Mouse (Mus musculus) layer of hippocampus, adult 2 months (tissue): ENCODE measurements around the gene Padi4. TPM values are rescaled to one million over a fixed set of nuclear protein-coding genes. Genes with fewer than 3 reads are reported as not detected.
A peak's percentile ranks its signal among the peaks of the same experiment; 100 is the strongest.

Source experiments
- DNase-seq, 2 experiments: peaks; one replicate each; pipeline ENCODE4 v3.0.0; 2022; ENCODE audit warnings: low spot score in 2 of 2
- H3K27ac ChIP-seq: fragments of 200-600 bp; 2 replicates; pipeline ENCODE4 v1.8.1; 2022
- H3K4me3 ChIP-seq: fragments of 200-600 bp; 2 replicates; pipeline ENCODE4 v1.8.1; 2022; ENCODE audit warnings: mild to moderate bottlenecking
- CTCF ChIP-seq: fragments of 200-600 bp; conservative IDR thresholded peaks from 2 replicates; pipeline ENCODE4 v1.8.1; 2022; ENCODE audit warnings: antibody characterized with exemption, mild to moderate bottlenecking, moderate library complexity
- total RNA-seq, 2 experiments: library from RNA; stranded (reverse); gene quantifications; 2 replicates each; pipeline ENCODE4 v1.2.3; 2021

Gene Padi4
- total RNA-seq, 2 experiments from 2014 or later = not detected

GRCm38 (mm10) chr4:140718436-140718835, 55.6 kb downstream of the Padi4 start:
- no peak overlapping the region for H3K27ac ChIP-seq
- no peak for TF ChIP-seq CTCF
- DNase-seq = no peak
- no peak overlapping the region for H3K4me3 ChIP-seq

GRCm38 (mm10) chr4:140716994-140717393, 57.0 kb downstream of the Padi4 start:
- no peak for TF ChIP-seq CTCF
- DNase-seq = no peak
- no peak overlapping the region for H3K27ac ChIP-seq
- H3K4me3 ChIP-seq = no peak overlapping the region

- H3K4me3 ChIP-seq = peak overlapping the region; percentile 33; the same call in 1 of the 2 replicates
Measured at GRCm38 (mm10) chr4:140714586-140714985, 59.5 kb downstream of the Padi4 start.

GRCm38 (mm10) chr4:140713480-140714365, 60.3 kb downstream of the Padi4 start:
- Histone ChIP-seq H3K27ac (peak overlapping the region; percentile 88), H3K4me3 (peak overlapping the region; percentile 33; the same call in 1 of the 2 replicates)
- peak; percentile 96 for TF ChIP-seq CTCF
- peak; percentile 95 to 97 for DNase-seq

More at GRCm38 (mm10) chr4:140714586-140714985, 59.5 kb downstream of the Padi4 start:
- TF ChIP-seq CTCF = no peak
- DNase-seq = no peak
- peak overlapping the region; percentile 88 for H3K27ac ChIP-seq

- Histone ChIP-seq H3K4me3 (no peak overlapping the region), H3K27ac (no peak overlapping the region)
- no peak for TF ChIP-seq CTCF
- no peak for DNase-seq
Measured at GRCm38 (mm10) chr4:140711360-140711759, 62.7 kb downstream of the Padi4 start.

GRCm38 (mm10) chr4:140710781-140711180, 63.3 kb downstream of the Padi4 start:
- no peak for DNase-seq
- Histone ChIP-seq H3K4me3 (no peak overlapping the region), H3K27ac (no peak overlapping the region)
- TF ChIP-seq CTCF = no peak

- TF ChIP-seq CTCF = no peak
- Histone ChIP-seq H3K27ac (no peak overlapping the region), H3K4me3 (no peak overlapping the region)
- DNase-seq = no peak
Measured at GRCm38 (mm10) chr4:140709617-140710016, 64.4 kb downstream of the Padi4 start.

GRCm38 (mm10) chr4:140709111-140709510, 64.9 kb downstream of the Padi4 start:
- TF ChIP-seq CTCF = no peak
- 0 out of 2 replicates have a peak overlapping the region, but pooled peaks have one; percentile 14 for H3K27ac ChIP-seq
- no peak for DNase-seq
- H3K4me3 ChIP-seq = no peak overlapping the region

- Histone ChIP-seq H3K27ac (0 out of 2 replicates have a peak overlapping the region, but pooled peaks have one; percentile 14), H3K4me3 (no peak overlapping the region)
- no peak for TF ChIP-seq CTCF
- DNase-seq = no peak
Measured at GRCm38 (mm10) chr4:140708297-140708927, 65.6 kb downstream of the Padi4 start.

- H3K4me3 ChIP-seq = no peak overlapping the region
- H3K27ac ChIP-seq = no peak overlapping the region
- DNase-seq = no peak
- no peak for TF ChIP-seq CTCF
Measured at GRCm38 (mm10) chr4:140707615-140708014, 66.4 kb downstream of the Padi4 start.

- no peak overlapping the region for H3K4me3 ChIP-seq
- H3K27ac ChIP-seq = no peak overlapping the region; the same call in 1 of the 2 replicates
- TF ChIP-seq CTCF = no peak
- no peak for DNase-seq
Measured at GRCm38 (mm10) chr4:140704166-140704565, 69.9 kb downstream of the Padi4 start.

- TF ChIP-seq CTCF = no peak
- no peak for DNase-seq
- H3K27ac ChIP-seq = no peak overlapping the region; the same call in 1 of the 2 replicates
- H3K4me3 ChIP-seq = peak overlapping the region; percentile 53
Measured at GRCm38 (mm10) chr4:140703636-140704035, 70.4 kb downstream of the Padi4 start.

- Histone ChIP-seq H3K27ac (peak overlapping the region; percentile 94), H3K4me3 (peak overlapping the region; percentile 53)
- TF ChIP-seq CTCF = no peak
- peak in 1 of 2 experiments; percentile 81 for DNase-seq
Measured at GRCm38 (mm10) chr4:140702611-140703327, 71.3 kb downstream of the Padi4 start.
